ENCODE assay signal across 8 mouse cellular contexts in genomic region chr7:120982968-120983367, GRCm38 (mm10). TPM values are rescaled to one million over a fixed set of nuclear protein-coding genes. Genes with fewer than 3 reads are reported as not detected.
DNase-seq lines count a peak whose midpoint lies in the region; ATAC-seq and TF ChIP-seq lines count a peak whose summit lies in the region.

No protein-coding gene starts in this region.

- no peaks in the 10 kb centered on the region for H3K9me3 ChIP-seq in heart, embryonic 12.5 days (replicated peaks)
- H3K9me3 ChIP-seq in E14TG2a.4 (ENCODE audit: low read length), result no peaks in the 10 kb centered on the region
- H3K9me3 ChIP-seq in hindbrain, embryonic 10.5 days, result no peaks in the 10 kb centered on the region
- H3K9me3 ChIP-seq in megakaryocyte, embryonic 14.5 days, result no peaks in the 10 kb centered on the region

- no peak for ATAC-seq in heart, embryonic 12.5 days (ENCODE audit: insufficient number of reproducible peaks, low FRiP score)

- H3K27ac ChIP-seq in heart, embryonic 12.5 days (ENCODE audit: poor library complexity, severe bottlenecking), result 0 out of 2 replicates have a peak overlapping the region, but pooled peaks have one; percentile 79
- peak overlapping the region; percentile 96 for H3K27ac ChIP-seq in hindbrain, embryonic 10.5 days

- DNase-seq in heart, adult 11 months, result no peak
- no peak for DNase-seq in hindbrain, embryonic 10.5 days (ENCODE audit: low spot score)
- no peak for DNase-seq in natural killer cell, adult 2 months (ENCODE audit: low spot score in 2 of 2)
- no peak for DNase-seq in layer of hippocampus, adult 18-20 months (ENCODE audit: low spot score in 2 of 2)
- DNase-seq in spleen, adult 18-20 months, result no peak

- no peak for TF ChIP-seq CTCF in E14TG2a.4 (conservative IDR thresholded peaks at IDR 0.05; ENCODE audit: low read length)

- H3K4me3 ChIP-seq in heart, embryonic 12.5 days, result peak overlapping the region; percentile 80
- H3K4me3 ChIP-seq in E14TG2a.4 (replicated peaks; ENCODE audit: low read length), result peak overlapping the region; percentile 94
- H3K4me3 ChIP-seq in hindbrain, embryonic 10.5 days, result peak overlapping the region; percentile 89
- peak overlapping the region; percentile 96 for H3K4me3 ChIP-seq in megakaryocyte, embryonic 14.5 days (replicated peaks)

- H3K4me1 ChIP-seq in heart, embryonic 12.5 days (replicated peaks), result peaks cover 15% of the 10 kb centered on the region
- peaks cover 30% of the 10 kb centered on the region for H3K4me1 ChIP-seq in E14TG2a.4 (replicated peaks; ENCODE audit: low read depth, low read length)
- H3K4me1 ChIP-seq in hindbrain, embryonic 10.5 days (replicated peaks), result peaks cover 31% of the 10 kb centered on the region
- peaks cover 42% of the 10 kb centered on the region for H3K4me1 ChIP-seq in megakaryocyte, embryonic 14.5 days

- H3K9ac ChIP-seq in heart, embryonic 12.5 days, result peak overlapping the region; percentile 88

- 5% methylated on average over 7 of the region's 7 CpGs for WGBS in heart, embryonic 12.5 days
- 18% methylated on average over 7 of the region's 7 CpGs for WGBS in hindbrain, embryonic 10.5 days

- H3K27me3 ChIP-seq in heart, embryonic 12.5 days (replicated peaks), result no peaks in the 10 kb centered on the region
- peaks cover 23% of the 10 kb centered on the region for H3K27me3 ChIP-seq in E14TG2a.4 (ENCODE audit: insufficient read depth, low read length)
- no peaks in the 10 kb centered on the region for H3K27me3 ChIP-seq in hindbrain, embryonic 10.5 days (ENCODE audit: insufficient read depth, poor library complexity, severe bottlenecking)
- peaks cover 6% of the 10 kb centered on the region for H3K27me3 ChIP-seq in megakaryocyte, embryonic 14.5 days (replicated peaks)

- no peaks in the 10 kb centered on the region for H3K36me3 ChIP-seq in heart, embryonic 12.5 days
- H3K36me3 ChIP-seq in E14TG2a.4 (ENCODE audit: insufficient read depth, low read length), result peaks cover 8% of the 10 kb centered on the region; the same call in 1 of the 2 replicates
- no peaks in the 10 kb centered on the region for H3K36me3 ChIP-seq in hindbrain, embryonic 10.5 days
- H3K36me3 ChIP-seq in megakaryocyte, embryonic 14.5 days (replicated peaks; ENCODE audit: low read length), result no peaks in the 10 kb centered on the region

- H3K4me2 ChIP-seq in heart, embryonic 12.5 days, result peak overlapping the region; percentile 84

RNA-seq across cellular contexts. Expression of gene Mfsd13b, which starts 0.7 kb away (rescaled TPM):
- 0.43 and 0.45 TPM in 2 replicates for polyA plus RNA-seq in heart, embryonic 12.5 days (2016; fragmentation: Nextera tagmentation; extraction: Ambion mirVana)
- 0.37 and 0.42 TPM in 2 replicates for polyA plus RNA-seq in hindbrain, embryonic 10.5 days (2016; fragmentation: Nextera tagmentation; extraction: Ambion mirVana)
- not detected in 2 replicates for polyA plus RNA-seq in megakaryocyte, embryonic 14.5 days (2012; ENCODE audit: insufficient read depth, low replicate concordance)
- total RNA-seq in layer of hippocampus, adult 18-20 months (2021), result 1 to 10 TPM; 1.5 to 2.7 TPM

RNA-seq across cellular contexts. Expression of gene Cdr2, which starts 0.9 kb away (rescaled TPM):
- polyA plus RNA-seq in heart, embryonic 12.5 days (2016; fragmentation: Nextera tagmentation; extraction: Ambion mirVana), result 16.1 and 17.8 TPM in 2 replicates
- polyA plus RNA-seq in hindbrain, embryonic 10.5 days (2016; fragmentation: Nextera tagmentation; extraction: Ambion mirVana), result 14.2 and 14.7 TPM in 2 replicates
- 2.9 and 6.4 TPM in 2 replicates for polyA plus RNA-seq in megakaryocyte, embryonic 14.5 days (2012; ENCODE audit: insufficient read depth, low replicate concordance)
- total RNA-seq in layer of hippocampus, adult 18-20 months (2021), result 1 to 10 TPM; 4.4 to 4.8 TPM

RNA-seq across cellular contexts. Expression of gene Mettl9, which starts 51.3 kb away (rescaled TPM):
- polyA plus RNA-seq in heart, embryonic 12.5 days (2016; fragmentation: Nextera tagmentation; extraction: Ambion mirVana), result 116 TPM in 2 replicates
- 199 and 215 TPM in 2 replicates for polyA plus RNA-seq in hindbrain, embryonic 10.5 days (2016; fragmentation: Nextera tagmentation; extraction: Ambion mirVana)
- 20.0 and 20.6 TPM in 2 replicates for polyA plus RNA-seq in megakaryocyte, embryonic 14.5 days (2012; ENCODE audit: insufficient read depth, low replicate concordance)
- total RNA-seq in layer of hippocampus, adult 18-20 months (2021), result 10 to 100 TPM; 75.6 to 82.8 TPM
